Mouse (Mus musculus): ENCODE data around the gene Srpx2. TPM values are rescaled to one million over a fixed set of nuclear protein-coding genes. Genes with fewer than 3 reads are reported as not detected.
A peak's percentile ranks its signal among the peaks of the same experiment; 100 is the strongest.

Gene Srpx2
- polyA plus RNA-seq (2015; fragmentation: Nextera tagmentation; extraction: Ambion mirVana): 3.9 and 4.8 TPM in 2 replicates

DNA sequence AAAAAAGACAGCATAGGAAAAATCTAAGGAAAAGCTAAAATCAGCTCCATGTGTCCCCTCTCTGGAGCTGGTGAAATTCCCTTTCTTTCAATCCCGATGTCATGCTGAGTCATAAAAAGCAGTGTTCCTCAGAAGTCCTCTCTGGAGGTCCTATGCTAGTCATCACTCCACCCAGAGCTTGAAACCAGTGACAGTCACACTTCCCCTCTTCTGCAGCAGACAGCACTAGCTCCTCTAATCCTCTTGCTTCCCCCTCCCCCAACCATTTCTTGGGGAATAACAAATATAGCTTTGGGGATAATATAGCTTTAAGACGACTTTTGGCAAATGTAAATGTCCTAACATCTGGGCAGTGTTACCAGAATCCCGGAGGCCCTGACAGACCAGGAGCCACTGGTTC lies at the start of gene Srpx2:
Gene Srpx2 (plus strand): TSS at position 166 of the 400 bp plus-strand sequence.
- Histone ChIP-seq H3K27ac (no peak within 1 kb of the TSS), H3K4me1 (0 out of 2 replicates have a peak, but pooled peaks cover 3% of the 10 kb centered on the region), H3K36me3 (no peaks in the 10 kb centered on the region), H3K9ac (no peak within 1 kb of the TSS), H3K27me3 (peaks cover 24% of the 10 kb centered on the region), H3K4me3 (no peak within 1 kb of the TSS), H3K4me2 (peak within 1 kb of the TSS; percentile 30), H3K9me3 (no peaks in the 10 kb centered on the region)
- 32% methylated on average over 3 of the region's 3 CpGs for WGBS
- ATAC-seq (ENCODE audit: insufficient number of reproducible peaks, insufficient read depth, low FRiP score, low TSS enrichment, low read depth): no peak

DNA sequence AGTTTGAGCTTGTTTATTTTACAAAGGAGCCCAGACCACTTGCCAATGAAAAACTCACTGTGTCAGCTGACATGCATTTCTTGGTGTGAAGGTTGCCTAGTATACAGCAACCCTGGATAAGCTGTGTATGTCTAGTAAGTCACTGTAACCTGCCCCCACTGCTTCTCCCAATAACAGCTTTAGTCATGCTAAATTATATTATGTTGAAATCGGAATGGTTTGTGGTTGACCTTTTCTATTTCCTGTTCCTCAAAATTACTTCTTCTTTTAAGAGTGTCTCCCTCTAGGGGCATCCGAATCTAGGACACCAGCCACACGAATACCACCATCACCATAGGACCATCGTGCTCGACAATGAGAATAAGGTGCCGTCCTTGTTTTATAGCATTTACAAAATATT lies 38.5 kb upstream of the Srpx2 start:
- no peaks in the 10 kb centered on the region for H3K36me3 ChIP-seq
- no peak overlapping the region for H3K9ac ChIP-seq
- no peak overlapping the region for H3K4me3 ChIP-seq
- ATAC-seq (ENCODE audit: insufficient number of reproducible peaks, insufficient read depth, low FRiP score, low TSS enrichment, low read depth): no peak
- no peaks in the 10 kb centered on the region for H3K4me1 ChIP-seq
- 81% methylated on average over 6 of the region's 6 CpGs for WGBS
- H3K9me3 ChIP-seq: no peaks in the 10 kb centered on the region
- peaks cover 12% of the 10 kb centered on the region for H3K27me3 ChIP-seq
- no peak overlapping the region for H3K27ac ChIP-seq
- no peak overlapping the region for H3K4me2 ChIP-seq

DNA sequence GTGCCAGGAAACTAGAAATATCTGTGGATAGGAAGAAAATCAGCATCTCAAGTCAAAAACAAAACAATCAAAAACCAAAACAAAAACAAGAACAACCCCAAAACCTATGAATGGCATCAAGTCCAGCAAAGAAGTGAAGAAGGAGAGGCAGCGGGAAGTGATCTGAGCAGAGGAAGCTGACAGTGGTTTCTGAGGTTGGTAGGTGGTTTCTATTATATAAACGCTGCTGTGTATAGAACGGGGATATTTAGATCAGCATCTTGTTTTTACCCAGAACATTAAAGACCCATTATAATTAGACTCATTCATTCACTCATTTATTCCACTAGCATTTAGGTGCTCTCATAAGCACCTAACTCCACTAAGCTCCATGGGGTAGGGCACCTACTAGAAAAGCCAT lies 20.9 kb upstream of the Srpx2 start:
- Histone ChIP-seq H3K4me2 (no peak overlapping the region), H3K4me1 (no peaks in the 10 kb centered on the region), H3K4me3 (no peak overlapping the region), H3K9ac (no peak overlapping the region), H3K27ac (no peak overlapping the region), H3K27me3 (peaks cover 3% of the 10 kb centered on the region; the same call in 1 of the 2 replicates), H3K9me3 (no peaks in the 10 kb centered on the region), H3K36me3 (peaks cover 5% of the 10 kb centered on the region; the same call in 1 of the 2 replicates)
- no peak for ATAC-seq (ENCODE audit: insufficient number of reproducible peaks, insufficient read depth, low FRiP score, low TSS enrichment, low read depth)
- 79% methylated on average over 3 of the region's 3 CpGs for WGBS

DNA sequence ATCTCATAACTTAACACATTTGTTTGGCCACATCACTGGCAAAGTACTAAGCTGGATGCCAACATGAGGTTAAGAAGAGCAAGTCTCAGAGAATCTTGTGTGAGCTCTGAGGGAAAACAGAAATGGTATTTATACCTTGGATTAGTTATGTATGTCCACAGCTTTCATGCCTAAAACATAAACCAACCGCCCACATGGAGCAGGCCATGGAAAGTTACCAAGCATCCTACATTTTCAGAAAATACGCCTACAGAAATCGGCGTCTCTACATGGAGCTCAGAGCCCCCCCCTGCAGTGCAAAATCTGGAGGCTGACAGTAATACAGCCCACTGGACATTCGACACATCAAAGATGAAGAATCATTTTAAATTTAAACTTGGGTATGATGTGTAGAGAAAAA lies 20.1 kb upstream of the Srpx2 start:
- no peak for ATAC-seq (ENCODE audit: insufficient number of reproducible peaks, insufficient read depth, low FRiP score, low TSS enrichment, low read depth)
- WGBS: 75% methylated on average over 5 of the region's 5 CpGs

DNA sequence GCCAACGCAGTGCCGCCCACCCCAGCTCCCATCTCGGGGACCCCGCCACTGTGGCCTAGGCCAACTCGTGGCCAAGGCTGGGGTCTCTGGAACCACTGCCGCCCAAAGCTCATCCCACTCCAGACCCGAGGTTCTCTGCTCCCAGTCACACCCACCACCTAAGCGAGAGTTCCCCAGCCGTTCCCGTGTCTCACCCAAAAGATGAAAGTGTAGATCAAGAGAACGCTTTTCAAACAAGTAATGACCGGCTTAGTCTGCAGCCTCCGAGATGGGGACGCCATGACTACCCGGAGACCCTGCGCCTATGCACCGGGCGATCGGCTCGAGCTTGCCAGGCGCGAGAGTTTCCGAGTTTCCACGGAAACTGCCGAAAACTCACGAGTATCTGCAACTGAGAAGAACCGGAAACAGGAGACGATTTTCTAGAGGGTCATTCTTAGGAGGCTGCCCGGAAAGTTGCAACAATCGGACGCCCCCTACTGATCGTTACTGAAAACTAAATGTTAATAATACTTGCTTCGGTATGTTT lies 10.1 kb upstream of the Srpx2 start, which contains the start of gene Tspan6:
Gene Tspan6 (minus strand): TSS at position 416 of the 529 bp plus-strand sequence.
- WGBS: 20% methylated on average over 33 of the region's 33 CpGs
- Histone ChIP-seq H3K4me1 (no peaks in the 10 kb centered on the region), H3K27ac (peak within 1 kb of the TSS; percentile 71), H3K4me3 (peak within 1 kb of the TSS; percentile 56), H3K36me3 (peaks cover 14% of the 10 kb centered on the region; the same call in 1 of the 2 replicates), H3K9me3 (no peaks in the 10 kb centered on the region), H3K4me2 (peak within 1 kb of the TSS; percentile 59), H3K27me3 (peaks cover 7% of the 10 kb centered on the region; the same call in 1 of the 2 replicates), H3K9ac (peak within 1 kb of the TSS; percentile 82)
- peak; percentile 82 for ATAC-seq (ENCODE audit: insufficient number of reproducible peaks, insufficient read depth, low FRiP score, low TSS enrichment, low read depth)

More for the DNA sequence above, 20.1 kb upstream of the Srpx2 start:
- H3K27ac ChIP-seq: no peak overlapping the region
- peaks cover 3% of the 10 kb centered on the region; the same call in 1 of the 2 replicates for H3K27me3 ChIP-seq
- no peak overlapping the region for H3K4me2 ChIP-seq
- H3K36me3 ChIP-seq: peaks cover 5% of the 10 kb centered on the region; the same call in 1 of the 2 replicates
- no peaks in the 10 kb centered on the region for H3K9me3 ChIP-seq
- H3K4me3 ChIP-seq: no peak overlapping the region
- H3K9ac ChIP-seq: no peak overlapping the region
- H3K4me1 ChIP-seq: no peaks in the 10 kb centered on the region

DNA sequence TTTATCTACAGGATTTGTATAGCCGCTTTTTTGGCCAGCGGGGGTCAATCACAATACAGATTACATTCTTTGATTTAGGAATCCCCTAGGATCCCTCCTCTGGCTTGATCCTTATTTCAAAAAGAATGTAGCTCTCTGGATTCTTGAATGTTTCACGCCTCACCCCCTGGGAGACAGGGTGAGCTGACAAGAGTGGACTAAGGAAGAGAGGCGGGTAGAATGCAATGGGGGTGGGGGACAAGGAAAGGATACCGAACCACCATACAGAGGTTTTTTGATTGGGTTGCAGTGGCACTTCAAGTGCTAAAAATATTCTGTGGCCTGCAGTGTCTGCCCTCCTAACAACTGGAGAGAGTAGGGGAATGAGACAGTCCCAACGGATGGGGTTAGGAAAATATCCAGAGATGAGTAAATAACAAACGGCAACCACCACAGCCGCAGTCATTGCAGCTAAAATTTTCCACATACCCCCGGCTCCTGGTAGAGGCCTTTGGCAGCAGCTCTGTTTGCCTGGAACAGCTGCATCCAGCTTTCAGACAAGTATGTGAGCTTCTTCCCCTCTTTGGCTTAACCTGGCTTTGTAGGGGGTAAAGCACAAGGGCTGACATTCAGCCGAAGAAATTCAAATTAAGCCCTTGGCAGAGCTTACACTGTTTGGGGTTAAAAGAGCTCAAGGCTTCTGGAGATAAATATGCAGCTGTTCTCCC lies 3.3 kb downstream of the Srpx2 start:
- H3K4me1 ChIP-seq: peaks cover 13% of the 10 kb centered on the region
- no peak for ATAC-seq (ENCODE audit: insufficient number of reproducible peaks, insufficient read depth, low FRiP score, low TSS enrichment, low read depth)
- H3K27me3 ChIP-seq: peaks cover 43% of the 10 kb centered on the region
- H3K4me2 ChIP-seq: no peak overlapping the region
- no peaks in the 10 kb centered on the region for H3K9me3 ChIP-seq
- 39% methylated on average over 10 of the region's 10 CpGs for WGBS
- peak overlapping the region; percentile 64 for H3K27ac ChIP-seq
- H3K36me3 ChIP-seq: no peaks in the 10 kb centered on the region
- no peak overlapping the region for H3K9ac ChIP-seq
- H3K4me3 ChIP-seq: no peak overlapping the region

DNA sequence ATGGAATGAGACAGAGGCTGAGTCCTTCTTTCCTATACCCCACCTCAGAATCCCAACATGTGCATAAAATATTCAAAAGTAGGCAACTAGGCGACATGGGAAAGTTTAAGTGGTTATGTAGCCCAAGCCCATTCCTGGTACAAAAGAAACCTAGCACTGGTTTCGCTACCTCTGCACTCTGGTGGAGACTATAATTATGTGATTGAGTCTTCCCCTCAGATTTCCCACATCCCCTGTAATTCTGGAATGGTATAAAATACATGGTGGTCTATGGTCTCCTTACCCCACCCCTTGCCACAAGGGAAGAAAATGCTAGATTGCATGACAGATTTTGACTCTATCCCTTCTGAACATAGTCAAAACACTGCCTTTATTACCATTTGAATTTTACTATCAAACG lies 4.8 kb downstream of the Srpx2 start:
- H3K4me2 ChIP-seq: no peak overlapping the region
- no peak overlapping the region for H3K9ac ChIP-seq
- peaks cover 13% of the 10 kb centered on the region for H3K4me1 ChIP-seq
- H3K27me3 ChIP-seq: peaks cover 46% of the 10 kb centered on the region
- no peak overlapping the region for H3K4me3 ChIP-seq
- no peaks in the 10 kb centered on the region for H3K9me3 ChIP-seq
- peak; percentile 56; the same call in 1 of the 2 replicates for ATAC-seq (ENCODE audit: insufficient number of reproducible peaks, insufficient read depth, low FRiP score, low TSS enrichment, low read depth)
- H3K27ac ChIP-seq: peak overlapping the region; percentile 55
- no peaks in the 10 kb centered on the region for H3K36me3 ChIP-seq
- WGBS: 68% methylated on average over 3 of the region's 3 CpGs

DNA sequence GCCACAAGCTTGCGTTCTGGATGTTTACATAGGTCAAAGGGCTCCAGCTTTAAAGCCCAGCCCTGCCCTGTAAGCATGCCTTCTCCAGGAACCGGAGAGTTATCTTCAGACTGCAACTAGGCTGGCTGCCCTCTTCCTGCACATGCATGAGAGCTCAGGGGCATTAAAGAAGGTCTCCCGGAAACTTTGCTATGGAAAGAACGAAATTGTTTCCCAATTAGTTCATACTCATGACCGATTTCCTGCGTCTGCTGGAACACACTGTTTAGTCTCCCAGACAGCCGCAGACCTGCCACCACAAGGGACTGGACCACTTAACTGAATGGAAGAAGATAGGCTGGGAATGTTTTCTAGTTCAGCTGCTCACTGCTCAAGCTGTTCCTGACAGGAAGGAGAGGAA lies 6.0 kb downstream of the Srpx2 start:
- Histone ChIP-seq H3K4me3 (no peak overlapping the region), H3K27me3 (peaks cover 49% of the 10 kb centered on the region), H3K9ac (no peak overlapping the region), H3K27ac (peak overlapping the region; percentile 55; the same call in 1 of the 2 replicates), H3K36me3 (no peaks in the 10 kb centered on the region), H3K4me1 (peaks cover 13% of the 10 kb centered on the region), H3K9me3 (no peaks in the 10 kb centered on the region), H3K4me2 (no peak overlapping the region)
- no peak for ATAC-seq (ENCODE audit: insufficient number of reproducible peaks, insufficient read depth, low FRiP score, low TSS enrichment, low read depth)
- 40% methylated on average over 7 of the region's 7 CpGs for WGBS

DNA sequence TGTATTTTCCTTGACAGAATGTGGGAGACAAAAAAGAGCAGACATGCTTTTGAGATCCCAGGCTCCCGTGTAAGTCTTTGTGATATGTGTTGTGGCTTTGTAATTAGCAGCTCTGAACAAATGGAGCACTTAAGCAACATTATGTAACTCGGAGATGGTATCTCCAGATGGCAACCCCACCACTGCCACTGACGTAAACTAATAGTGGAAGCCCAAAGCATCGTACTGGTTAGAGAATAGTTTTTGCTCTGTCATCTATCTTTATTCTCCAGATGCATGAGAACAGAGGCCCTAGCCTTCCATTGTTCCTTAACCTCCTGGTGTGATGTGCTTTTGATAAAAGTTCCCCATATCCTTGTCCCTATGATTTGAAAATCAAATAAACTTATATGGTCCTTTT lies 13.0 kb downstream of the Srpx2 start:
- H3K9ac ChIP-seq: no peak overlapping the region
- H3K27ac ChIP-seq: no peak overlapping the region
- no peak for ATAC-seq (ENCODE audit: insufficient number of reproducible peaks, insufficient read depth, low FRiP score, low TSS enrichment, low read depth)
- H3K4me3 ChIP-seq: no peak overlapping the region
- H3K4me2 ChIP-seq: no peak overlapping the region
- peaks cover 16% of the 10 kb centered on the region; the same call in 1 of the 2 replicates for H3K27me3 ChIP-seq
- no peaks in the 10 kb centered on the region for H3K4me1 ChIP-seq
- no peaks in the 10 kb centered on the region for H3K36me3 ChIP-seq
- H3K9me3 ChIP-seq: no peaks in the 10 kb centered on the region
- WGBS: 71% methylated on average over 4 of the region's 4 CpGs

DNA sequence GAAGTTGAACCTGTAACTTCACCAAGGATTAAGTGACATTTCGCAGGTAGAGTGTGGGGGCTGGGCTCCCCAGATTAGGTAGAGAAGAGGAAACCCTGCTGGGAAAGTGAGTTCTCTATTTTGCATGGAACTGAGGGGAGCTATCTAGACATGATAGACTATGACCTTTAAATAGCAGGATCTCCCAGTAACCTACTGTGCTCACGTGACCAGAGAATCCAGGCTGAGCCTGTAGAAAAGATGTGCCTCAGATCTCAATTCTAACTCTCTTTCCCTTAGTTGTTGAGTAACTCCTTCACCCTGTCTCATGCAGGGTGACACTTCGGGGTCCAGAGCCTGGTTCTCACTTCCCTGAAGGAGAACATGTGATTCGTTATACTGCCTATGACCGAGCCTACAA lies 18.5 kb downstream of the Srpx2 start:
- Histone ChIP-seq H3K4me3 (no peak overlapping the region), H3K27ac (no peak overlapping the region), H3K27me3 (peaks cover 7% of the 10 kb centered on the region), H3K36me3 (no peaks in the 10 kb centered on the region), H3K9me3 (no peaks in the 10 kb centered on the region), H3K4me2 (no peak overlapping the region), H3K4me1 (no peaks in the 10 kb centered on the region), H3K9ac (no peak overlapping the region)
- no peak for ATAC-seq (ENCODE audit: insufficient number of reproducible peaks, insufficient read depth, low FRiP score, low TSS enrichment, low read depth)
- WGBS: 80% methylated on average over 5 of the region's 5 CpGs

DNA sequence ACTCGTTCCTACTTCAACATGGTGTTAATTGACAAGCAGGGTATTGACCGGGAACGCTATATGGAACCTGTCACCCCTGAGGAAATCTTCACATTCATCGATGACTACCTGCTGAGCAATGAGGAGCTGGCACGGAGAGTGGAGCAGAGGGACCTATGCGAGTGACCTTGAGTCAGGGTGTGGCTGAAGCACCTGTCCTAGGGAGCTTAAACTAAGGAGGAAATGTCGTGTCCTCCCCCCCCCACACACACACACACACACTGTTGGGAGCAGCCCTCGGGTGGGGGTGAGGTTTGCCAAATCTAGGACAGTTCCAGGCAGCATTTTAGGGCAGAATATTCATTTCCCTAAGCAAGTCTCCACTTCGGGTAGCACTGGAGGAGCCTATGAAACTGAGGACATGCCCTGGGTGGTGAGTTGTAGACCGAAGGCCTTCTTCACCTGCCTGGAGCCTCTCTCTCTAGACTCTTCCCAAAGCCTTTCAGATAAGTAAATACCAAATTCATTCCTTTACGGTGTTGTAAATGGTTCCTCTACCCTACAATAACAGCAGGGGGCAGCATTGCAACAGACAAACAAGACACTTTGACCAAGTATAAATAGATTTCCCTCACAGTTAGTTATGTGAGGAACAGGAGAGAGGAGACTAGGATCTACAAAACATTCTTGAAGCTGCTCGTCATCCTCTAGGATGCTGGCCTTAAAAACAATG lies 23.2 kb downstream of the Srpx2 start:
- no peaks in the 10 kb centered on the region for H3K36me3 ChIP-seq
- ATAC-seq (ENCODE audit: insufficient number of reproducible peaks, insufficient read depth, low FRiP score, low TSS enrichment, low read depth): no peak
- H3K9ac ChIP-seq: no peak overlapping the region
- no peaks in the 10 kb centered on the region for H3K9me3 ChIP-seq
- H3K27me3 ChIP-seq: peaks cover 23% of the 10 kb centered on the region
- 66% methylated on average over 12 of the region's 12 CpGs for WGBS
- H3K4me1 ChIP-seq: no peaks in the 10 kb centered on the region
- no peak overlapping the region for H3K27ac ChIP-seq
- no peak overlapping the region for H3K4me3 ChIP-seq
- no peak overlapping the region for H3K4me2 ChIP-seq

Data from embryonic facial prominence, embryonic 13.5 days (tissue).